Comparison of ENCODE assay signal across 8 mouse cellular contexts in the genomic region with DNA sequence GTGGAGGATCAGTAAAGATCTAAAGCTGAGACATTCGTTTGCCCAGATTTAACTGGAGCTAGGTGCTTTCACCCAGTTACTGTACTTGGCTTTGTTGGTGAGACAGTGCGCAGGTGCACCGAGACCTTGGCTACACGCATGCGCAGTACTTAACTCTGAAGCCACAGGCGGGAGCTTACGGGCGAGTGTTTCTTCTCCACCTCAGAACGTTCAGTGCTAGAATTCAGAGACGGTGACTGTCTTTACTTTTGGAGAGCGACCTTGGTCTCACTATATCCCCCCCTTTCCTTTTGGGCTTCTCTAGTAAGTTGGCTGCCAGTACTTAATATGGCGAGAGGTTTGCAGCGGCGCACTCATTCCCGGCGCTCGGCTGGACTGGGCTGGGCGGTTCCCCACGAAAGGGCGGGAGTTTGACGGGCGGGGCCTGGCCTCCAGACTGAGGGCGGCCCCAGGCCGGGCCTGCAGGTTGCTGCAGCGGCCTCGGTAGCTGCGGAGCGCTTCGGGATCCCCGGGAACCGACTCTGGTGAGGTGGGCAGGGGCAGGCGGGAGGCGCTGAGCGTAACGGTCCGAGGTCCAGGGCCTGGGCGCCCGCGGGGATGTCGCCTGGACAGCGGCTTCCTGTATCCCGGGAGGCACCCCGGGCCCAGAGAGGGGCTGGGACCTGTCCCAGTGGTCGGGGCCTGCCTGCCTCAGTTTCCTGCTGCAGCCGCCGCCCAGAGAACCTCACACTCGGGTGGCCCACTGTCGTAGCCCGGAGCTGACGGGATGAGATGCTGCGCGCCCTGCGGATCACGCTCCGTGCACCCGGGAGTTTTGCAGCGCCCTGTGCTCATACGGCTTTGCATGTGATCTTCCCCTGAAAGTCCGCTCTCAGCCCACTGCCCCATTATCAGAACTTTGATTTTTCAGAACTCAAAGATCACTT. TPM values are rescaled to one million over a fixed set of nuclear protein-coding genes. Genes with fewer than 3 reads are reported as not detected.
DNase-seq lines count a peak whose midpoint lies in the region; ATAC-seq lines count a peak whose summit lies in the region.

A gene (plus strand): TSS at position 325 of the 926 bp plus-strand sequence.

- H3K9me3 ChIP-seq in heart, embryonic 13.5 days: no peaks in the 10 kb centered on the region
- no peaks in the 10 kb centered on the region for H3K9me3 ChIP-seq in liver, embryonic 12.5 days (replicated peaks)
- no peaks in the 10 kb centered on the region for H3K9me3 ChIP-seq in stomach, embryonic 15.5 days

- H3K4me2 ChIP-seq in heart, embryonic 13.5 days: peak within 1 kb of the TSS; percentile 80
- H3K4me2 ChIP-seq in liver, embryonic 12.5 days: peak within 1 kb of the TSS; percentile 92
- H3K4me2 ChIP-seq in stomach, embryonic 15.5 days: peak within 1 kb of the TSS; percentile 76

- peaks cover 3% of the 10 kb centered on the region for H3K27me3 ChIP-seq in heart, embryonic 13.5 days (replicated peaks)
- peaks cover 15% of the 10 kb centered on the region for H3K27me3 ChIP-seq in liver, embryonic 12.5 days (replicated peaks)
- no peaks in the 10 kb centered on the region for H3K27me3 ChIP-seq in stomach, embryonic 15.5 days (replicated peaks)

- peak; percentile 94 for DNase-seq in CD4-positive helper T cell, adult 2 months (ENCODE audit: low read depth, low spot score)
- DNase-seq in brain, embryonic 18.5 days (ENCODE audit: low read depth, low spot score): peak; percentile 82
- DNase-seq in kidney, postnatal 10 days: peak; percentile 95
- DNase-seq in natural killer cell, adult 2 months (ENCODE audit: low spot score in 2 of 2): peak; percentile 90

- peak within 1 kb of the TSS; percentile 86 for H3K4me3 ChIP-seq in heart, embryonic 13.5 days
- peak within 1 kb of the TSS; percentile 78 for H3K4me3 ChIP-seq in liver, embryonic 12.5 days
- peak within 1 kb of the TSS; percentile 97 for H3K4me3 ChIP-seq in stomach, embryonic 15.5 days (replicated peaks)

- H3K4me1 ChIP-seq in heart, embryonic 13.5 days: peaks cover 14% of the 10 kb centered on the region
- H3K4me1 ChIP-seq in liver, embryonic 12.5 days: peaks cover 26% of the 10 kb centered on the region
- H3K4me1 ChIP-seq in stomach, embryonic 15.5 days: peaks cover 7% of the 10 kb centered on the region; the same call in 1 of the 2 replicates

- peak within 1 kb of the TSS; percentile 80 for H3K27ac ChIP-seq in heart, embryonic 13.5 days (replicated peaks)
- peak within 1 kb of the TSS; percentile 84 for H3K27ac ChIP-seq in liver, embryonic 12.5 days
- peak within 1 kb of the TSS; percentile 88 for H3K27ac ChIP-seq in stomach, embryonic 15.5 days

- peaks cover 12% of the 10 kb centered on the region; the same call in 1 of the 2 replicates for H3K36me3 ChIP-seq in heart, embryonic 13.5 days
- 0 out of 2 replicates have a peak, but pooled peaks cover 5% of the 10 kb centered on the region for H3K36me3 ChIP-seq in liver, embryonic 12.5 days
- no peaks in the 10 kb centered on the region for H3K36me3 ChIP-seq in stomach, embryonic 15.5 days

- peak; percentile 98 for ATAC-seq in erythroid progenitor cell, adult 5-6 weeks (replicated peaks; ENCODE audit: low FRiP score, poor library complexity, severe bottlenecking)
- ATAC-seq in heart, embryonic 13.5 days (ENCODE audit: extremely low read depth, insufficient number of reproducible peaks, low FRiP score, low TSS enrichment): peak; percentile 85
- peak; percentile 99 for ATAC-seq in liver, embryonic 12.5 days
- peak; percentile 98 for ATAC-seq in stomach, embryonic 15.5 days (ENCODE audit: insufficient read depth, low FRiP score, low read depth)

- under 1% methylated on average over 58 of the region's 59 CpGs for WGBS in heart, embryonic 13.5 days
- under 1% methylated on average over 54 of the region's 59 CpGs for WGBS in liver, embryonic 12.5 days (ENCODE audit: insufficient replicate concordance)
- under 1% methylated on average over 57 of the region's 59 CpGs for WGBS in stomach, embryonic 15.5 days

- peak within 1 kb of the TSS; percentile 96 for H3K9ac ChIP-seq in heart, embryonic 13.5 days
- H3K9ac ChIP-seq in liver, embryonic 12.5 days: peak within 1 kb of the TSS; percentile 90
- peak within 1 kb of the TSS; percentile 94 for H3K9ac ChIP-seq in stomach, embryonic 15.5 days

RNA-seq across cellular contexts. Expression of the gene that starts here (rescaled TPM):
- total RNA-seq in erythroid progenitor cell, adult 5-6 weeks (2015; ENCODE audit: low replicate concordance): 4.2 and 32.4 TPM in 2 replicates
- 18.5 and 19.2 TPM in 2 replicates for total RNA-seq in erythroid progenitor cell, adult 5-6 weeks (2017; ENCODE audit: low replicate concordance)
- 9.4 and 9.6 TPM in 2 replicates for polyA plus RNA-seq in heart, embryonic 13.5 days (2015; fragmentation: Nextera tagmentation; extraction: Ambion mirVana)
- polyA plus RNA-seq in liver, embryonic 12.5 days (2016; fragmentation: Nextera tagmentation; extraction: Ambion mirVana): 20.7 and 21.4 TPM in 2 replicates
- polyA plus RNA-seq in stomach, embryonic 15.5 days (2015; fragmentation: Nextera tagmentation; extraction: Ambion mirVana): 21.3 and 22.8 TPM in 2 replicates

Comparison
In these comparisons a context has a peak if more than half of its experiments do, and no peak if none do; other contexts are left out.
1. Peak in every context shown above with its lines: DNase-seq, ATAC-seq, H3K4me3 ChIP-seq and H3K27ac ChIP-seq.